Mouse (Mus musculus): ENCODE data around the gene Lmbrd2. TPM values are rescaled to one million over a fixed set of nuclear protein-coding genes. Genes with fewer than 3 reads are reported as not detected.

Lmbrd2 gene
- polyA plus RNA-seq, 1 experiment from 2014 or later = 5.0 TPM

- TF ChIP-seq CTCF (IDR thresholded peaks at IDR 0.05; ENCODE audit: low read depth) = no peak
- Histone ChIP-seq H3K4me2 (replicated peaks; ENCODE audit: low read depth) (no peak overlapping the region), H3K9ac (ENCODE audit: low read depth, low read length) (no peak overlapping the region), H3K36me3 (ENCODE audit: control insufficient read depth, insufficient read depth) (peaks cover 63% of the 10 kb centered on the region), H3K4me1 (replicated peaks; ENCODE audit: control insufficient read depth, insufficient read depth, low read length) (no peaks in the 10 kb centered on the region), H3K27ac (ENCODE audit: low read depth, low read length) (no peak overlapping the region), H3K9me3 (ENCODE audit: control insufficient read depth) (no peaks in the 10 kb centered on the region), H3K4me3 (ENCODE audit: low read depth, low read length) (no peak overlapping the region), H3K27me3 (replicated peaks; ENCODE audit: control insufficient read depth, insufficient read depth, low read length) (no peaks in the 10 kb centered on the region)
- 82% methylated on average over 4 of the region's 4 CpGs for WGBS
- 0 out of 2 replicates have a peak, but pooled peaks have one; percentile 23 for ATAC-seq
Observed at GRCm38 (mm10) chr15:9118852-9119251, 21.5 kb upstream of the Lmbrd2 start.

- Histone ChIP-seq H3K4me3 (ENCODE audit: low read depth, low read length) (no peak overlapping the region), H3K27ac (ENCODE audit: low read depth, low read length) (no peak overlapping the region), H3K4me1 (replicated peaks; ENCODE audit: control insufficient read depth, insufficient read depth, low read length) (no peaks in the 10 kb centered on the region), H3K9ac (ENCODE audit: low read depth, low read length) (no peak overlapping the region), H3K4me2 (replicated peaks; ENCODE audit: low read depth) (no peak overlapping the region), H3K27me3 (replicated peaks; ENCODE audit: control insufficient read depth, insufficient read depth, low read length) (no peaks in the 10 kb centered on the region), H3K36me3 (ENCODE audit: control insufficient read depth, insufficient read depth) (peaks cover 68% of the 10 kb centered on the region), H3K9me3 (ENCODE audit: control insufficient read depth) (no peaks in the 10 kb centered on the region)
- peak; percentile 99 for TF ChIP-seq CTCF (IDR thresholded peaks at IDR 0.05; ENCODE audit: low read depth)
- no peak for ATAC-seq
- WGBS = 94% methylated on average over 2 of the region's 2 CpGs
Observed at GRCm38 (mm10) chr15:9120081-9120480, 20.3 kb upstream of the Lmbrd2 start.

- no peak for TF ChIP-seq CTCF (IDR thresholded peaks at IDR 0.05; ENCODE audit: low read depth)
- H3K27ac ChIP-seq (ENCODE audit: low read depth, low read length) = no peak overlapping the region
- H3K9ac ChIP-seq (ENCODE audit: low read depth, low read length) = no peak overlapping the region
- H3K27me3 ChIP-seq (replicated peaks; ENCODE audit: control insufficient read depth, insufficient read depth, low read length) = no peaks in the 10 kb centered on the region
- H3K36me3 ChIP-seq (ENCODE audit: control insufficient read depth, insufficient read depth) = peaks cover 67% of the 10 kb centered on the region
- H3K9me3 ChIP-seq (ENCODE audit: control insufficient read depth) = no peaks in the 10 kb centered on the region
- no peak overlapping the region for H3K4me3 ChIP-seq (ENCODE audit: low read depth, low read length)
- 89% methylated on average over 4 of the region's 4 CpGs for WGBS
- no peak overlapping the region for H3K4me2 ChIP-seq (replicated peaks; ENCODE audit: low read depth)
- no peaks in the 10 kb centered on the region for H3K4me1 ChIP-seq (replicated peaks; ENCODE audit: control insufficient read depth, insufficient read depth, low read length)
- no peak for ATAC-seq
Observed at GRCm38 (mm10) chr15:9122989-9123388, 17.4 kb upstream of the Lmbrd2 start.

- Histone ChIP-seq H3K27me3 (replicated peaks; ENCODE audit: control insufficient read depth, insufficient read depth, low read length) (no peaks in the 10 kb centered on the region), H3K27ac (ENCODE audit: low read depth, low read length) (no peak overlapping the region), H3K36me3 (ENCODE audit: control insufficient read depth, insufficient read depth) (peaks cover 65% of the 10 kb centered on the region), H3K4me1 (replicated peaks; ENCODE audit: control insufficient read depth, insufficient read depth, low read length) (no peaks in the 10 kb centered on the region), H3K4me3 (ENCODE audit: low read depth, low read length) (no peak overlapping the region), H3K9me3 (ENCODE audit: control insufficient read depth) (no peaks in the 10 kb centered on the region), H3K9ac (ENCODE audit: low read depth, low read length) (no peak overlapping the region), H3K4me2 (replicated peaks; ENCODE audit: low read depth) (no peak overlapping the region)
- TF ChIP-seq CTCF (IDR thresholded peaks at IDR 0.05; ENCODE audit: low read depth) = no peak
- 92% methylated on average over 21 of the region's 21 CpGs for WGBS
- ATAC-seq = no peak
Observed at GRCm38 (mm10) chr15:9124856-9125255, 15.5 kb upstream of the Lmbrd2 start.

GRCm38 (mm10) chr15:9127051-9127791 lies 13.1 kb upstream of the Lmbrd2 start:
- H3K4me1 ChIP-seq (replicated peaks; ENCODE audit: control insufficient read depth, insufficient read depth, low read length) = no peaks in the 10 kb centered on the region
- no peaks in the 10 kb centered on the region for H3K27me3 ChIP-seq (replicated peaks; ENCODE audit: control insufficient read depth, insufficient read depth, low read length)
- H3K9ac ChIP-seq (ENCODE audit: low read depth, low read length) = no peak overlapping the region
- peaks cover 54% of the 10 kb centered on the region for H3K36me3 ChIP-seq (ENCODE audit: control insufficient read depth, insufficient read depth)
- H3K27ac ChIP-seq (ENCODE audit: low read depth, low read length) = peak overlapping the region; percentile 41
- H3K4me2 ChIP-seq (replicated peaks; ENCODE audit: low read depth) = no peak overlapping the region
- peak; percentile 62 for ATAC-seq
- no peak overlapping the region for H3K4me3 ChIP-seq (ENCODE audit: low read depth, low read length)
- no peaks in the 10 kb centered on the region for H3K9me3 ChIP-seq (ENCODE audit: control insufficient read depth)
- WGBS = 77% methylated on average over 7 of the region's 7 CpGs
- no peak for TF ChIP-seq CTCF (IDR thresholded peaks at IDR 0.05; ENCODE audit: low read depth)

GRCm38 (mm10) chr15:9130772-9131498 lies 9.4 kb upstream of the Lmbrd2 start:
- Histone ChIP-seq H3K4me2 (replicated peaks; ENCODE audit: low read depth) (no peak overlapping the region), H3K27ac (ENCODE audit: low read depth, low read length) (peak overlapping the region; percentile 58), H3K4me3 (ENCODE audit: low read depth, low read length) (no peak overlapping the region), H3K36me3 (ENCODE audit: control insufficient read depth, insufficient read depth) (peaks cover 26% of the 10 kb centered on the region), H3K4me1 (replicated peaks; ENCODE audit: control insufficient read depth, insufficient read depth, low read length) (peaks cover 5% of the 10 kb centered on the region), H3K9me3 (ENCODE audit: control insufficient read depth) (no peaks in the 10 kb centered on the region), H3K9ac (ENCODE audit: low read depth, low read length) (no peak overlapping the region), H3K27me3 (replicated peaks; ENCODE audit: control insufficient read depth, insufficient read depth, low read length) (no peaks in the 10 kb centered on the region)
- TF ChIP-seq CTCF (IDR thresholded peaks at IDR 0.05; ENCODE audit: low read depth) = no peak
- no peak for ATAC-seq
- WGBS = 63% methylated on average over 9 of the region's 9 CpGs
